Mouse (Mus musculus) heart, embryonic 12.5 days (tissue): ENCODE results near the gene Zfp174. TPM values are rescaled to one million over a fixed set of nuclear protein-coding genes. Genes with fewer than 3 reads are reported as not detected.

Source experiments
- polyA plus RNA-seq: library from polyadenylated mRNA; unstranded; fragments of >200 nt; fragmentation: Nextera tagmentation; extraction: Ambion mirVana; gene quantifications from 2 replicates; pipeline ENCODE4 v1.2.1, GENCODE M21; 2016

Zfp174 gene
- polyA plus RNA-seq, 1 experiment from 2014 or later, result 1.3 TPM

Other genes with a start within 250 kb of the Zfp174 start
- not detected in 2 replicates for gene Mefv, start 129.2 kb upstream of the Zfp174 start, polyA plus RNA-seq
- 28.6 and 29.5 TPM in 2 replicates for gene Zfp263, start 103.2 kb upstream of the Zfp174 start, polyA plus RNA-seq
- gene Olfr15, start 16.4 kb upstream of the Zfp174 start, polyA plus RNA-seq, result not detected in 2 replicates
- gene Naa60, start 25.1 kb downstream of the Zfp174 start, polyA plus RNA-seq, result 36.1 and 41.1 TPM in 2 replicates
- 6.5 and 7.8 TPM in 2 replicates for gene Zfp597, start 37.3 kb downstream of the Zfp174 start, polyA plus RNA-seq
- 1.5 TPM in 1 of 2 replicates, not detected in the other for gene Gm20695, start 37.4 kb downstream of the Zfp174 start, polyA plus RNA-seq
- gene 1700037C18Rik, start 61.4 kb downstream of the Zfp174 start, polyA plus RNA-seq, result 6.5 and 7.9 TPM in 2 replicates
- gene Cluap1, start 61.5 kb downstream of the Zfp174 start, polyA plus RNA-seq, result 13.5 and 16.6 TPM in 2 replicates
- gene Nlrc3, start 129.4 kb downstream of the Zfp174 start, polyA plus RNA-seq, result 1.6 TPM in 2 replicates
- gene Slx4, start 156.5 kb downstream of the Zfp174 start, polyA plus RNA-seq, result 14.8 and 18.2 TPM in 2 replicates
- gene Dnase1, start 189.7 kb downstream of the Zfp174 start, polyA plus RNA-seq, result 3.4 and 5.0 TPM in 2 replicates
- 97.3 and 102 TPM in 2 replicates for gene Trap1, start 230.6 kb downstream of the Zfp174 start, polyA plus RNA-seq